10 mouse cellular contexts compared by ENCODE assay signal in genomic region chr10:120271879-120272269, GRCm38 (mm10). TPM values are rescaled to one million over a fixed set of nuclear protein-coding genes. Genes with fewer than 3 reads are reported as not detected.
DNase-seq lines count a peak whose midpoint lies in the region; ATAC-seq and TF ChIP-seq lines count a peak whose summit lies in the region.
"Had no signal": no experiment of that assay in that cellular context is flagged by ENCODE, and none has a peak within 500 bp of the region (broad histone marks: within the 10 kb centered on the region; RNA-seq: fewer than 3 reads in every experiment).

No protein-coding gene starts in this region.

- no peak overlapping the region for H3K9ac ChIP-seq in heart, postnatal 0 days (replicated peaks; ENCODE audit: low read depth, low read length)
- no peak overlapping the region for H3K9ac ChIP-seq in embryonic facial prominence, embryonic 15.5 days
- H3K9ac ChIP-seq in intestine, postnatal 0 days (ENCODE audit: low read depth, low read length) = no peak overlapping the region
- peak overlapping the region; percentile 5; the same call in 1 of the 2 replicates for H3K9ac ChIP-seq in midbrain, postnatal 0 days (replicated peaks; ENCODE audit: low read length, poor library complexity, severe bottlenecking)

- ATAC-seq in heart, postnatal 0 days (ENCODE audit: insufficient read depth, low read depth) = no peak
- ATAC-seq in embryonic facial prominence, embryonic 15.5 days (ENCODE audit: insufficient number of reproducible peaks, low FRiP score, low TSS enrichment, low read depth) = no peak
- no peak for ATAC-seq in intestine, postnatal 0 days
- no peak for ATAC-seq in midbrain, postnatal 0 days (ENCODE audit: low FRiP score)

- no peaks in the 10 kb centered on the region for H3K9me3 ChIP-seq in heart, postnatal 0 days (replicated peaks; ENCODE audit: control insufficient read depth, low read length)
- no peaks in the 10 kb centered on the region for H3K9me3 ChIP-seq in embryonic facial prominence, embryonic 15.5 days (replicated peaks)
- H3K9me3 ChIP-seq in intestine, postnatal 0 days (ENCODE audit: control insufficient read depth) = no peaks in the 10 kb centered on the region
- H3K9me3 ChIP-seq in midbrain, postnatal 0 days (ENCODE audit: low read length) = no peaks in the 10 kb centered on the region

- no peaks in the 10 kb centered on the region for H3K36me3 ChIP-seq in heart, postnatal 0 days (replicated peaks; ENCODE audit: control insufficient read depth, insufficient read depth, low read length)
- H3K36me3 ChIP-seq in embryonic facial prominence, embryonic 15.5 days = no peaks in the 10 kb centered on the region
- no peaks in the 10 kb centered on the region for H3K36me3 ChIP-seq in intestine, postnatal 0 days (ENCODE audit: control insufficient read depth, insufficient read depth)
- H3K36me3 ChIP-seq in midbrain, postnatal 0 days (ENCODE audit: insufficient read depth, low read length) = no peaks in the 10 kb centered on the region

- peak overlapping the region; percentile 27 for H3K4me3 ChIP-seq in heart, postnatal 0 days (ENCODE audit: low read depth, low read length)
- H3K4me3 ChIP-seq in embryonic facial prominence, embryonic 15.5 days (replicated peaks) = peak overlapping the region; percentile 23
- H3K4me3 ChIP-seq in intestine, postnatal 0 days (ENCODE audit: low read depth, low read length) = no peak overlapping the region
- peak overlapping the region; percentile 22 for H3K4me3 ChIP-seq in midbrain, postnatal 0 days (ENCODE audit: low read depth, low read length)

- intact Hi-C loops in heart, postnatal 36 days (cut with DNase I) = no loop called here

- TF ChIP-seq EP300 in heart, postnatal 0 days (IDR thresholded peaks at IDR 0.05; ENCODE audit: low read depth) = no peak

- H3K4me2 ChIP-seq in heart, postnatal 0 days (ENCODE audit: low read depth, low read length) = peak overlapping the region; percentile 51
- H3K4me2 ChIP-seq in embryonic facial prominence, embryonic 15.5 days (replicated peaks) = peak overlapping the region; percentile 51
- peak overlapping the region; percentile 44 for H3K4me2 ChIP-seq in intestine, postnatal 0 days (replicated peaks; ENCODE audit: low read depth)
- H3K4me2 ChIP-seq in midbrain, postnatal 0 days (ENCODE audit: low read depth, low read length, poor library complexity, severe bottlenecking) = peak overlapping the region; percentile 53

- peaks cover 5% of the 10 kb centered on the region; the same call in 1 of the 2 replicates for H3K4me1 ChIP-seq in heart, postnatal 0 days (ENCODE audit: control insufficient read depth, insufficient read depth)
- peaks cover 24% of the 10 kb centered on the region for H3K4me1 ChIP-seq in embryonic facial prominence, embryonic 15.5 days
- no peaks in the 10 kb centered on the region for H3K4me1 ChIP-seq in intestine, postnatal 0 days (replicated peaks; ENCODE audit: control insufficient read depth, insufficient read depth, low read length)
- H3K4me1 ChIP-seq in midbrain, postnatal 0 days (ENCODE audit: insufficient read depth, low read length) = peaks cover 3% of the 10 kb centered on the region; the same call in 1 of the 2 replicates

- peaks cover 19% of the 10 kb centered on the region; the same call in 1 of the 2 replicates for H3K27me3 ChIP-seq in heart, postnatal 0 days (ENCODE audit: control insufficient read depth, insufficient read depth, low read length)
- no peaks in the 10 kb centered on the region for H3K27me3 ChIP-seq in embryonic facial prominence, embryonic 15.5 days
- no peaks in the 10 kb centered on the region for H3K27me3 ChIP-seq in intestine, postnatal 0 days (replicated peaks; ENCODE audit: control insufficient read depth, insufficient read depth, low read length)
- H3K27me3 ChIP-seq in midbrain, postnatal 0 days (ENCODE audit: insufficient read depth, low read length) = no peaks in the 10 kb centered on the region
- H3K27me3 ChIP-seq: CH12.LX had no signal

- TF ChIP-seq CTCF in heart, postnatal 0 days (IDR thresholded peaks at IDR 0.05; ENCODE audit: low read depth) = no peak
- TF ChIP-seq CTCF in intestine, postnatal 0 days (IDR thresholded peaks at IDR 0.05; ENCODE audit: low read depth) = no peak
- TF ChIP-seq CTCF in midbrain, postnatal 0 days (IDR thresholded peaks at IDR 0.05) = no peak

- H3K27ac ChIP-seq in heart, postnatal 0 days (ENCODE audit: low read depth) = no peak overlapping the region
- H3K27ac ChIP-seq in embryonic facial prominence, embryonic 15.5 days (replicated peaks) = peak overlapping the region; percentile 81
- no peak overlapping the region for H3K27ac ChIP-seq in intestine, postnatal 0 days (ENCODE audit: low read depth, low read length)
- no peak overlapping the region for H3K27ac ChIP-seq in midbrain, postnatal 0 days (ENCODE audit: low read depth, low read length)

- DNase-seq in heart, postnatal 0 days (ENCODE audit: low spot score) = no peak
- DNase-seq in heart, postnatal 36 days = no peak
- no peak for DNase-seq in midbrain, postnatal 0 days (ENCODE audit: low spot score)
- DNase-seq in urinary bladder, adult 18-20 months (ENCODE audit: low spot score in 2 of 2) = no peak
- DNase-seq in c-Kit-positive CD71-positive TER-119-positive erythroid progenitor cells, embryonic 14.5 days (ENCODE audit: low spot score) = no peak
- no peak for DNase-seq in adrenal gland, adult 18-20 months (ENCODE audit: low spot score in 2 of 2)
- DNase-seq: gastrocnemius, postnatal 14 days had no signal

- WGBS in heart, postnatal 0 days = 18% methylated on average over 11 of the region's 11 CpGs
- 9% methylated on average over 10 of the region's 11 CpGs for WGBS in embryonic facial prominence, embryonic 15.5 days
- WGBS in intestine, postnatal 0 days = 36% methylated on average over 11 of the region's 11 CpGs
- WGBS in midbrain, postnatal 0 days = 6% methylated on average over 10 of the region's 11 CpGs

RNA-seq across cellular contexts. Expression of gene Llph, which starts 45.0 kb away (rescaled TPM):
- 0.34 and 9.7 TPM in 2 replicates for total RNA-seq in heart, postnatal 0 days (2014; rRNA removed; ENCODE audit: low replicate concordance)
- polyA plus RNA-seq in heart, postnatal 0 days (2015; fragmentation: Nextera tagmentation; extraction: Ambion mirVana) = 19.1 and 23.3 TPM in 2 replicates
- total RNA-seq in heart, postnatal 36 days (2021) = 10 to 100 TPM in 1 of 2 experiments, 1 to 10 TPM in 1; 8.7 to 10.5 TPM
- 51.3 and 52.5 TPM in 2 replicates for polyA plus RNA-seq in embryonic facial prominence, embryonic 15.5 days (2015; fragmentation: Nextera tagmentation; extraction: Ambion mirVana)
- 40.6 and 49.3 TPM in 2 replicates for polyA plus RNA-seq in intestine, postnatal 0 days (2015; fragmentation: Nextera tagmentation; extraction: Ambion mirVana)
- 4.0 and 6.2 TPM in 2 replicates for total RNA-seq in midbrain, postnatal 0 days (2014; rRNA removed)
- 34.1 and 40.1 TPM in 2 replicates for polyA plus RNA-seq in midbrain, postnatal 0 days (2015; fragmentation: Nextera tagmentation; extraction: Ambion mirVana)
- total RNA-seq in adrenal gland, adult 18-20 months (2021) = 10 to 100 TPM; 26.7 to 34.4 TPM
